In genomic region chr8:104367398-104367797, GRCm38 (mm10) we compare ENCODE assay signal across 26 mouse cellular contexts. TPM values are rescaled to one million over a fixed set of nuclear protein-coding genes. Genes with fewer than 3 reads are reported as not detected.
DNase-seq lines count a peak whose midpoint lies in the region; ATAC-seq lines count a peak whose summit lies in the region.
"Had no signal": no experiment of that assay in that cellular context is flagged by ENCODE, and none has a peak within 500 bp of the region (broad histone marks: within the 10 kb centered on the region; RNA-seq: fewer than 3 reads in every experiment).

No protein-coding gene starts in this region.

- no peaks in the 10 kb centered on the region for H3K9me3 ChIP-seq in embryonic facial prominence, embryonic 14.5 days (ENCODE audit: control insufficient read depth, low read length)
- H3K9me3 ChIP-seq in embryonic facial prominence, embryonic 10.5 days: no peaks in the 10 kb centered on the region
- H3K9me3 ChIP-seq in forebrain, embryonic 12.5 days: no peaks in the 10 kb centered on the region
- H3K9me3 ChIP-seq in hindbrain, embryonic 14.5 days (ENCODE audit: control insufficient read depth, low read length): no peaks in the 10 kb centered on the region
- H3K9me3 ChIP-seq in neural tube, embryonic 14.5 days (ENCODE audit: control insufficient read depth, low read length): no peaks in the 10 kb centered on the region
- H3K9me3 ChIP-seq: embryonic facial prominence, embryonic 12.5 days; heart, embryonic 13.5 days; stomach, embryonic 15.5 days had no signal

- WGBS in embryonic facial prominence, embryonic 14.5 days: 56% methylated on average over 5 of the region's 5 CpGs
- 52% methylated on average over 5 of the region's 5 CpGs for WGBS in embryonic facial prominence, embryonic 10.5 days
- 23% methylated on average over 5 of the region's 5 CpGs for WGBS in forebrain, embryonic 12.5 days
- WGBS in hindbrain, embryonic 14.5 days: 34% methylated on average over 5 of the region's 5 CpGs
- 18% methylated on average over 5 of the region's 5 CpGs for WGBS in neural tube, embryonic 14.5 days

- ATAC-seq in embryonic facial prominence, embryonic 14.5 days (ENCODE audit: low read depth): 0 out of 2 replicates have a peak, but pooled peaks have one; percentile 24
- ATAC-seq in forebrain, embryonic 12.5 days (ENCODE audit: low FRiP score): peak; percentile 70; the same call in 1 of the 2 replicates
- peak; percentile 61; the same call in 1 of the 2 replicates for ATAC-seq in hindbrain, embryonic 14.5 days (ENCODE audit: low FRiP score)
- peak; percentile 52; the same call in 1 of the 2 replicates for ATAC-seq in neural tube, embryonic 14.5 days (ENCODE audit: low read depth)
- ATAC-seq: intestine, postnatal 0 days; liver, postnatal 0 days had no signal

- H3K36me3 ChIP-seq in embryonic facial prominence, embryonic 14.5 days (ENCODE audit: control insufficient read depth, insufficient read depth, low read length): no peaks in the 10 kb centered on the region
- H3K36me3 ChIP-seq in embryonic facial prominence, embryonic 10.5 days (replicated peaks): peaks cover 7% of the 10 kb centered on the region; the same call in 1 of the 2 replicates
- no peaks in the 10 kb centered on the region for H3K36me3 ChIP-seq in forebrain, embryonic 12.5 days (replicated peaks)
- no peaks in the 10 kb centered on the region for H3K36me3 ChIP-seq in hindbrain, embryonic 14.5 days (replicated peaks; ENCODE audit: control insufficient read depth, insufficient read depth)
- no peaks in the 10 kb centered on the region for H3K36me3 ChIP-seq in neural tube, embryonic 14.5 days (ENCODE audit: control insufficient read depth, insufficient read depth, low read length)
- H3K36me3 ChIP-seq: stomach, embryonic 15.5 days had no signal

- no peak overlapping the region for H3K4me3 ChIP-seq in embryonic facial prominence, embryonic 14.5 days (ENCODE audit: low read depth, low read length)
- no peak overlapping the region for H3K4me3 ChIP-seq in embryonic facial prominence, embryonic 10.5 days
- no peak overlapping the region for H3K4me3 ChIP-seq in forebrain, embryonic 12.5 days (replicated peaks)
- no peak overlapping the region for H3K4me3 ChIP-seq in hindbrain, embryonic 14.5 days (replicated peaks; ENCODE audit: low read length)
- H3K4me3 ChIP-seq in neural tube, embryonic 14.5 days (ENCODE audit: low read depth, low read length): no peak overlapping the region
- H3K4me3 ChIP-seq: embryonic facial prominence, embryonic 12.5 days; heart, embryonic 13.5 days; stomach, embryonic 15.5 days had no signal

- intact Hi-C loops in heart, postnatal 36 days (cut with DNase I): no loop called here

- H3K27me3 ChIP-seq in embryonic facial prominence, embryonic 14.5 days (replicated peaks; ENCODE audit: control insufficient read depth, insufficient read depth, low read length): no peaks in the 10 kb centered on the region
- H3K27me3 ChIP-seq in embryonic facial prominence, embryonic 10.5 days (replicated peaks; ENCODE audit: low read depth, poor library complexity, severe bottlenecking): no peaks in the 10 kb centered on the region
- H3K27me3 ChIP-seq in forebrain, embryonic 12.5 days: no peaks in the 10 kb centered on the region
- H3K27me3 ChIP-seq in hindbrain, embryonic 14.5 days (ENCODE audit: control insufficient read depth, insufficient read depth, low read length): no peaks in the 10 kb centered on the region
- no peaks in the 10 kb centered on the region for H3K27me3 ChIP-seq in neural tube, embryonic 14.5 days (ENCODE audit: control insufficient read depth, insufficient read depth, low read length)
- H3K27me3 ChIP-seq: embryonic facial prominence, embryonic 12.5 days; heart, embryonic 13.5 days; stomach, embryonic 15.5 days had no signal

- no peak for DNase-seq in embryonic facial prominence, embryonic 14.5 days (ENCODE audit: low spot score)
- DNase-seq in embryonic facial prominence, embryonic 10.5 days (ENCODE audit: low spot score): no peak
- DNase-seq in hindbrain, embryonic 14.5 days (ENCODE audit: low spot score): peak; percentile 42
- DNase-seq in testis, postnatal 14 days (ENCODE audit: low spot score): no peak
- DNase-seq in gastrocnemius, postnatal 25 days: no peak
- DNase-seq in heart, postnatal 36 days: no peak
- DNase-seq: adrenal gland, postnatal 10 days; cerebellum, adult 8-10 months; heart, postnatal 4 days; layer of hippocampus, postnatal 36 days; liver; liver, postnatal 0 days; lung, postnatal 36 days had no signal

- no peak overlapping the region for H3K9ac ChIP-seq in embryonic facial prominence, embryonic 14.5 days (ENCODE audit: low read depth, low read length)
- no peak overlapping the region for H3K9ac ChIP-seq in forebrain, embryonic 12.5 days
- H3K9ac ChIP-seq in hindbrain, embryonic 14.5 days: 0 out of 2 replicates have a peak overlapping the region, but pooled peaks have one; percentile 25
- no peak overlapping the region for H3K9ac ChIP-seq in neural tube, embryonic 14.5 days (replicated peaks; ENCODE audit: low read depth, low read length)
- H3K9ac ChIP-seq: embryonic facial prominence, embryonic 12.5 days; heart, embryonic 13.5 days; liver, postnatal 0 days; stomach, embryonic 15.5 days had no signal

- H3K27ac ChIP-seq in embryonic facial prominence, embryonic 14.5 days (replicated peaks; ENCODE audit: low read depth, low read length): no peak overlapping the region
- H3K27ac ChIP-seq in embryonic facial prominence, embryonic 10.5 days (replicated peaks): no peak overlapping the region
- peak overlapping the region; percentile 31; the same call in 1 of the 2 replicates for H3K27ac ChIP-seq in forebrain, embryonic 12.5 days
- H3K27ac ChIP-seq in hindbrain, embryonic 14.5 days: peak overlapping the region; percentile 62; the same call in 1 of the 2 replicates
- H3K27ac ChIP-seq in neural tube, embryonic 14.5 days (ENCODE audit: low read depth, low read length): no peak overlapping the region
- H3K27ac ChIP-seq: embryonic facial prominence, embryonic 12.5 days; heart, embryonic 13.5 days; stomach, embryonic 15.5 days had no signal

- H3K4me2 ChIP-seq in embryonic facial prominence, embryonic 14.5 days (ENCODE audit: low read depth, low read length): no peak overlapping the region
- H3K4me2 ChIP-seq in forebrain, embryonic 12.5 days: 0 out of 2 replicates have a peak overlapping the region, but pooled peaks have one; percentile 0
- no peak overlapping the region for H3K4me2 ChIP-seq in hindbrain, embryonic 14.5 days (replicated peaks)
- no peak overlapping the region for H3K4me2 ChIP-seq in neural tube, embryonic 14.5 days (ENCODE audit: low read depth, low read length)
- H3K4me2 ChIP-seq: embryonic facial prominence, embryonic 12.5 days; heart, embryonic 13.5 days; stomach, embryonic 15.5 days had no signal

- no peaks in the 10 kb centered on the region for H3K4me1 ChIP-seq in embryonic facial prominence, embryonic 14.5 days (ENCODE audit: control insufficient read depth, insufficient read depth, low read length)
- H3K4me1 ChIP-seq in embryonic facial prominence, embryonic 10.5 days: peaks cover 22% of the 10 kb centered on the region
- peaks cover 21% of the 10 kb centered on the region for H3K4me1 ChIP-seq in forebrain, embryonic 12.5 days
- no peaks in the 10 kb centered on the region; the same call in 1 of the 2 replicates for H3K4me1 ChIP-seq in hindbrain, embryonic 14.5 days (replicated peaks; ENCODE audit: control insufficient read depth, insufficient read depth, low read length)
- H3K4me1 ChIP-seq in neural tube, embryonic 14.5 days (ENCODE audit: control insufficient read depth, insufficient read depth, low read length): 0 out of 2 replicates have a peak, but pooled peaks cover 9% of the 10 kb centered on the region

RNA-seq across cellular contexts. Expression of gene Cmtm3, which starts 28.2 kb away (rescaled TPM):
- 168 and 189 TPM in 2 replicates for polyA plus RNA-seq in embryonic facial prominence, embryonic 14.5 days (2014; fragmentation: Nextera tagmentation; extraction: Ambion mirVana)
- polyA plus RNA-seq in embryonic facial prominence, embryonic 10.5 days (2016; fragmentation: Nextera tagmentation; extraction: Ambion mirVana): 93.4 and 105 TPM in 2 replicates
- 51.3 and 59.9 TPM in 2 replicates for polyA plus RNA-seq in forebrain, embryonic 12.5 days (2016; fragmentation: Nextera tagmentation; extraction: Ambion mirVana)
- 39.5 and 44.7 TPM in 2 replicates for polyA plus RNA-seq in hindbrain, embryonic 14.5 days (2014; fragmentation: Nextera tagmentation; extraction: Ambion mirVana)
- polyA plus RNA-seq in neural tube, embryonic 14.5 days (2014; fragmentation: Nextera tagmentation; extraction: Ambion mirVana): 23.4 and 42.9 TPM in 2 replicates
- 10 to 100 TPM in 1 of 2 experiments, 1 to 10 TPM in 1; 8.5 to 10.3 TPM for total RNA-seq in gastrocnemius, postnatal 25 days (2021)
- total RNA-seq in heart, postnatal 36 days (2021): 10 to 100 TPM; 14.4 to 15.7 TPM

RNA-seq across cellular contexts. Expression of gene Cmtm4, which starts 28.2 kb away (rescaled TPM):
- 4.1 and 4.3 TPM in 2 replicates for polyA plus RNA-seq in embryonic facial prominence, embryonic 14.5 days (2014; fragmentation: Nextera tagmentation; extraction: Ambion mirVana)
- polyA plus RNA-seq in embryonic facial prominence, embryonic 10.5 days (2016; fragmentation: Nextera tagmentation; extraction: Ambion mirVana): 2.2 and 2.4 TPM in 2 replicates
- 3.3 and 3.5 TPM in 2 replicates for polyA plus RNA-seq in forebrain, embryonic 12.5 days (2016; fragmentation: Nextera tagmentation; extraction: Ambion mirVana)
- 3.5 and 3.8 TPM in 2 replicates for polyA plus RNA-seq in hindbrain, embryonic 14.5 days (2014; fragmentation: Nextera tagmentation; extraction: Ambion mirVana)
- polyA plus RNA-seq in neural tube, embryonic 14.5 days (2014; fragmentation: Nextera tagmentation; extraction: Ambion mirVana): 2.9 and 3.9 TPM in 2 replicates
- total RNA-seq in gastrocnemius, postnatal 25 days (2021): 1 to 10 TPM; 3.7 to 4.1 TPM
- 10 to 100 TPM; 11.0 to 12.0 TPM for total RNA-seq in heart, postnatal 36 days (2021)

RNA-seq across cellular contexts. Expression of gene Cmtm2b, which starts 45.4 kb away (rescaled TPM):
- polyA plus RNA-seq in embryonic facial prominence, embryonic 14.5 days (2014; fragmentation: Nextera tagmentation; extraction: Ambion mirVana): not detected in 2 replicates
- not detected in 2 replicates for polyA plus RNA-seq in embryonic facial prominence, embryonic 10.5 days (2016; fragmentation: Nextera tagmentation; extraction: Ambion mirVana)
- not detected in 2 replicates for polyA plus RNA-seq in forebrain, embryonic 12.5 days (2016; fragmentation: Nextera tagmentation; extraction: Ambion mirVana)
- not detected in 2 replicates for polyA plus RNA-seq in hindbrain, embryonic 14.5 days (2014; fragmentation: Nextera tagmentation; extraction: Ambion mirVana)
- not detected in 2 replicates for polyA plus RNA-seq in neural tube, embryonic 14.5 days (2014; fragmentation: Nextera tagmentation; extraction: Ambion mirVana)
- total RNA-seq in gastrocnemius, postnatal 25 days (2021): not detected
- total RNA-seq in heart, postnatal 36 days (2021): not detected
- total RNA-seq: adrenal gland, postnatal 10 days; common myeloid progenitor, adult 5-6 weeks; gastrocnemius, adult 18-20 months; granulocyte monocyte progenitor cell, adult 5-6 weeks; heart, postnatal 4 days; layer of hippocampus, postnatal 36 days; left cerebral cortex, postnatal 36 days; MEL had no signal
- polyA plus RNA-seq: embryonic facial prominence, embryonic 12.5 days; heart, embryonic 13.5 days; intestine, postnatal 0 days; kidney, embryonic 16.5 days; liver, postnatal 0 days; spleen, adult 2 months; stomach, embryonic 15.5 days had no signal

RNA-seq across cellular contexts. Expression of gene Gm11020, which starts 46.0 kb away (rescaled TPM):
- not detected in 2 replicates for polyA plus RNA-seq in embryonic facial prominence, embryonic 14.5 days (2014; fragmentation: Nextera tagmentation; extraction: Ambion mirVana)
- not detected in 2 replicates for polyA plus RNA-seq in embryonic facial prominence, embryonic 10.5 days (2016; fragmentation: Nextera tagmentation; extraction: Ambion mirVana)
- not detected in 2 replicates for polyA plus RNA-seq in forebrain, embryonic 12.5 days (2016; fragmentation: Nextera tagmentation; extraction: Ambion mirVana)
- not detected in 2 replicates for polyA plus RNA-seq in hindbrain, embryonic 14.5 days (2014; fragmentation: Nextera tagmentation; extraction: Ambion mirVana)
- not detected in 2 replicates for polyA plus RNA-seq in neural tube, embryonic 14.5 days (2014; fragmentation: Nextera tagmentation; extraction: Ambion mirVana)
- not detected for total RNA-seq in gastrocnemius, postnatal 25 days (2021)
- not detected for total RNA-seq in heart, postnatal 36 days (2021)
- total RNA-seq: adrenal gland, postnatal 10 days; common myeloid progenitor, adult 5-6 weeks; gastrocnemius, adult 18-20 months; granulocyte monocyte progenitor cell, adult 5-6 weeks; heart, postnatal 4 days; layer of hippocampus, postnatal 36 days; left cerebral cortex, postnatal 36 days; MEL had no signal
- polyA plus RNA-seq: embryonic facial prominence, embryonic 12.5 days; heart, embryonic 13.5 days; intestine, postnatal 0 days; kidney, embryonic 16.5 days; liver, postnatal 0 days; spleen, adult 2 months; stomach, embryonic 15.5 days had no signal

RNA-seq across cellular contexts. Expression of gene Cmtm1, which starts 57.5 kb away (rescaled TPM):
- polyA plus RNA-seq in embryonic facial prominence, embryonic 14.5 days (2014; fragmentation: Nextera tagmentation; extraction: Ambion mirVana): not detected in 2 replicates
- polyA plus RNA-seq in embryonic facial prominence, embryonic 10.5 days (2016; fragmentation: Nextera tagmentation; extraction: Ambion mirVana): not detected in 2 replicates
- polyA plus RNA-seq in forebrain, embryonic 12.5 days (2016; fragmentation: Nextera tagmentation; extraction: Ambion mirVana): not detected in 2 replicates
- not detected in 2 replicates for polyA plus RNA-seq in hindbrain, embryonic 14.5 days (2014; fragmentation: Nextera tagmentation; extraction: Ambion mirVana)
- not detected in 2 replicates for polyA plus RNA-seq in neural tube, embryonic 14.5 days (2014; fragmentation: Nextera tagmentation; extraction: Ambion mirVana)
- not detected for total RNA-seq in gastrocnemius, postnatal 25 days (2021)
- total RNA-seq in heart, postnatal 36 days (2021): not detected
- total RNA-seq: common myeloid progenitor, adult 5-6 weeks; gastrocnemius, adult 18-20 months; granulocyte monocyte progenitor cell, adult 5-6 weeks; heart, postnatal 4 days; layer of hippocampus, postnatal 36 days; left cerebral cortex, postnatal 36 days; MEL had no signal
- polyA plus RNA-seq: embryonic facial prominence, embryonic 12.5 days; heart, embryonic 13.5 days; intestine, postnatal 0 days; kidney, embryonic 16.5 days; liver, postnatal 0 days; spleen, adult 2 months; stomach, embryonic 15.5 days had no signal

Comparison
In these comparisons a context has a peak if more than half of its experiments do, and no peak if none do; other contexts are left out.
1. H3K27ac ChIP-seq: peak in forebrain, embryonic 12.5 days (single experiment) and hindbrain, embryonic 14.5 days (single experiment); none in embryonic facial prominence, embryonic 14.5 days (single experiment), embryonic facial prominence, embryonic 10.5 days (single experiment) and neural tube, embryonic 14.5 days (single experiment).
2. Peak in every context shown above with its lines, with median percentiles within 50 percentile points of each other: ATAC-seq.